Mouse (Mus musculus): ENCODE data around the gene Dhrs4.

Dhrs4 gene

GRCm38 (mm10) chr14:55484430-55485085, 6.0 kb downstream of the Dhrs4 start:
- DNase-seq (ENCODE audit: low read depth in 2 of 2, low spot score in 2 of 2): no peak

DNA sequence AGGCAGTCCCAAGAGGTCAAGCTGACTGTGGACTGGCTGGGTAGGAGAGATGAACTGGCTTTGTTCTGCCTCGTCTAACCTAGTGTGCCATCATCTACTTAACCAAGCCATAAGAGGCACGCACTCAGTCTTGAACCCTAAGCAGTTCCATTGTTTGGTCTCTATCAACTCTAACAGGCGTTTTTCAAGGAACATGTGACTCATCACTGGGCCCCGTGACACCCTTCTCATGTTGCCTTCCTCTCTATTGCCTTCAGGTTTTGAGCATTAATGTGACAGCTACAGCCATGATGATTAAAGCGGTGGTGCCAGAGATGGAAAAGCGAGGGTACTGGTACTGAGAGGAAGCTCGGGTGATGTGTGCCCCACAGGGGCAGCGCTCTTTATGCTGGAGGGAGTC, 8.3 kb downstream of the Dhrs4 start:
- no peak for DNase-seq (ENCODE audit: low read depth in 2 of 2, low spot score in 2 of 2)

GRCm38 (mm10) chr14:55490361-55491201, 12.0 kb downstream of the Dhrs4 start, which contains the start of gene Carmil3:
Gene Carmil3 (plus strand): TSS chr14:55490651.
- peak; percentile 28 to 35 for DNase-seq (ENCODE audit: low read depth in 2 of 2, low spot score in 2 of 2)

DNA sequence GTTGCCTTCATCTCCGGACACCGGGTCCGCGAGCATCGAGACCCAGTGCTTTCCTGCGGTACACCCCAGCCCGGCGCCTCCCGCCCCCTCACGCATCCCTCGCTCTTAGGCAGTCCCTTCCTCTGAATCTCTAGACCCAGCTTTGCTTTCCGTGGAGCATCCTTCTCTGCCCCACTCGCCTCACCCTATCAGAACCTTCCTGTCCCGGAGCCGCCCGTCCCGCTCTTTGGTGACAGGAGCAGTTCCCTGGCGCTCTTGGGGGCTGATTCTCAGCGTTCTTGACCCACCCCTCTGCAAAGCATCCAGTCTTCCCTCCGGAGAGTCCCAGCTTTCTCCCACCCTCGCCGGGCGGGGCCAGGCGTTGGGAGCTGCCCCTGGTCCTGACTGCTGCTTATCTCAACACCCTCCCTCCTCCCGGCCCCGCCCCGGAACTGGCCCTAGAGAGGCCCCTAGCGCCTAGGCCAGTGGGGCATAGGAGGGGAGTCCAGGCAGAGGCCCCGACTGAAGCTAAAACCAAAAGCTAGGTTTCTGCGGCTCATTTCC, 12.8 kb downstream of the Dhrs4 start:
- peak in 1 of 2 experiments; percentile 14 for DNase-seq (ENCODE audit: low read depth in 2 of 2, low spot score in 2 of 2)

DNA sequence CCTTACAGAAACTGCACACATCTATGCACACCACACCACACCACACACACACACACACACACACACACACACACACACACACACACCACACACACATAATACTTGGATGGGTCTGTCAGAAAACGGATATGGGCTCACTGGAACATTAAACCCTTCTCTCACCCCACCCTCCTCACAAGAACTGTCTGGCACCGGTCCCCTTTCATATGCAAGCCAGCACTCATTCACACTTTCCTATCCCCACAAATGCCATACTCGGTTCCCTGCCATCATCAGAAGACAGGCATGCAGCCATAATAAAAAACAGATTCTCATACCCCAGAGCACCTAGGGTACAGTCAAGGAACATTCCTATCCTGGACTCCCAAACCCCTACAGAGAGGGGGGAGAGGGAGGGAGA, 13.5 kb downstream of the Dhrs4 start:
- DNase-seq (ENCODE audit: low read depth in 2 of 2, low spot score in 2 of 2): no peak

DNA sequence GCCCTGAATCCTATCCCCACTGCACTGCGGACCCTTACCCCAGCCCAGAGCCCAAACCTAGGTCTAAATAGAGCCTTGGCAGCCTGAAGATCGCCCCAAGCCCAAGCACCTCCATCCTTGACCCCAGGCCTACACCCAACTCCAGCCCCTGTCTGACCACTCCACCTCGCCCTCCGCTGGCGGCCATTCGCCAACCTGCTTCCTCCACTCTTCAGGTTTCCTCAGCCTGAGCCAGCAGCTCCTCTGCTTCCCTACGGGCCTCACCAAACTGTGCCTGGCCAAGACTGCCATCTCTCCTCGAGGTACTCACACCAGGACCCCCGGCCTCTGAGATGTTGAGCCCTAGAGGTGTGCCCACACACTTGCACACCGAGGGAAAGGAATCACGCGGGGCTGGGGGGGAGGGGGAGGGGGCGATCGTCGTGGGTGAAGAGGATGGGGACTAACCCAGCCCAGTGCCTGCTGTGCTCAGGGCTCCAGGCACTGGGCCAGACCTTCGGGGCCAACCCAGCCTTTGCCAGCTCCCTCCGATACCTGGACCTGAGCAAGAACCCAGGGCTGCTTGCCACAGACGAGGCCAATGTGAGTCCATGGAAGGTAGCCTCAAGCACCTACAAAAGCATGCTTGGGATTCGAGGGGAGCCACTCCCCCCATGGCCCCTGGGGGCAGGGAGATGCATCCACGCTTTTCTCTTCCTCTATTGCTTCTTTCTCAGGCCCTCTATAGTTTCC, 17.1 kb downstream of the Dhrs4 start:
- DNase-seq (ENCODE audit: low read depth in 2 of 2, low spot score in 2 of 2): no peak

- DNase-seq (ENCODE audit: low read depth in 2 of 2, low spot score in 2 of 2): no peak
Measured at GRCm38 (mm10) chr14:55496761-55497448, 18.3 kb downstream of the Dhrs4 start.

DNA sequence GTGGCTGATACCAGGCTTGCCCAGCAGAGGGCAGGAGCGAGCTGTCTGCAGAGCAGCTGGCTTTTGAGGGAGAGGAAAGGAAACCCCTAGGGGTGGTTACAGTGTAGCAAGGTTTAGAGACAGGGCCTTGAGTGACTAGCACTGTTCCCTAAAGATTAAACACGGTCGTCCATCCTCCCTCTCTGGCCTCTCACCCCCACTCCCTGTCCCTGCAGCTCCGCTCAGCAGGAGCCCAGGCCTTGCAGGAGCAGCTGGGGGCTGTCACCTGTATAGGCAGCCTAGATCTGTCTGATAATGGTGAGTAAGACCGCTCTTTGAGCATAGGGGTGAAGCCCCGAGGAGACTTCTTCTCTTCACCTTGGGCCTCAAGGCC, 18.9 kb downstream of the Dhrs4 start:
- DNase-seq (ENCODE audit: low read depth in 2 of 2, low spot score in 2 of 2): peak; percentile 87 to 90

DNA sequence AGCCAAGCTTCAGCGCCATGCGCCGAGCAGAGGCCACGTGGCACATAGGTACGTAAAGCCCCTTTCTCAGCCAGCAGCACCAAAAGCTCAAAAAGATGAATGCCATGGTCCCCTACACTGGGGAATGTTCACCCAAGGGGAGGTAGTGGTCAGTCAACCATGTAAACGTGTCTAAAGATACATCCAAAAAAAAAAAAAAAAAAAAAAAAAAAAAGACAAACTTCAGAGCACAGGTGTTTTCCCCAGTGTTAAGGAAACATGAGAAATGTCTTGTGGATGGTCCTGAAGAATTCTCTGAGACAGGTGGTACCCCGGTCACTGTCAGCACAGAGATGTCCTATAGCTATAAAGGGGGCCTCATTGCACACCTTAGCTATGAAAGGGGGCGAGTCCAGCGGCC, 27.1 kb downstream of the Dhrs4 start:
- no peak for DNase-seq (ENCODE audit: low read depth in 2 of 2, low spot score in 2 of 2)

GRCm38 (mm10) chr14:55507801-55508200, 29.2 kb downstream of the Dhrs4 start:
- DNase-seq (ENCODE audit: low read depth in 2 of 2, low spot score in 2 of 2): no peak

- no peak for DNase-seq (ENCODE audit: low read depth in 2 of 2, low spot score in 2 of 2)
Measured at GRCm38 (mm10) chr14:55509540-55509939, 31.0 kb downstream of the Dhrs4 start.

DNA sequence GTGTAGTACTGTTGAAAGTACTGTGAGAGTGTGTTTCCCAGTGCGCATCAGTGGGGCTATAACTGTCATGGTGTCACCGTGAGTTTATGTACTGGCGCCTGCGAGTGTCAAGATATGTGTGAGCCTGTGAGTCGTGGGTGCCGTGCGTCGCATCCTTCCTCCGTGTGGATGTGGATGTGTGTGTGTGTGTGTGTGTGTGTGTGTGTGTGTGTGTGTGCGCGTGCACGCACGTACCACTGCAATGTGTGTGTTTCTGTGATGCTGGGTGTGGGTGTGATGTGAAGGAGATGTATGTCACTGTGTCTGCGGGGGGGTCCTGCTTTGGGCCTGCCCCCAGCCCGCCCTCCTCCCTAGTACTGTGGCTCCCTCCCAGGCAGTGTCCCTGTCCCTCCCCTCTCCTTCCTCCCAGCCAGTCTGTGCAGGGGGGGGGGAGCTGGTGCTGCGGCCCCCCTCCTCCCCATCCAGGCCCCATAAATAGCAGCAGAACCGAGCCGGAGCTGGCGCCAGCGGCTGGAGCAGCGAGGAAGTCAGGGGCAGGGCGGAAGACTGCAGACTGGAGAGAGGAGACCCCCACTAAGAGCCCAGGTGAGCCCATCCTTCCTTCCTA, 31.7 kb downstream of the Dhrs4 start, which contains the start of gene Cpne6:
Gene Cpne6 (plus strand): TSS at position 321 of the 607 bp plus-strand sequence.
- DNase-seq (ENCODE audit: low read depth in 2 of 2, low spot score in 2 of 2): no peak

DNA sequence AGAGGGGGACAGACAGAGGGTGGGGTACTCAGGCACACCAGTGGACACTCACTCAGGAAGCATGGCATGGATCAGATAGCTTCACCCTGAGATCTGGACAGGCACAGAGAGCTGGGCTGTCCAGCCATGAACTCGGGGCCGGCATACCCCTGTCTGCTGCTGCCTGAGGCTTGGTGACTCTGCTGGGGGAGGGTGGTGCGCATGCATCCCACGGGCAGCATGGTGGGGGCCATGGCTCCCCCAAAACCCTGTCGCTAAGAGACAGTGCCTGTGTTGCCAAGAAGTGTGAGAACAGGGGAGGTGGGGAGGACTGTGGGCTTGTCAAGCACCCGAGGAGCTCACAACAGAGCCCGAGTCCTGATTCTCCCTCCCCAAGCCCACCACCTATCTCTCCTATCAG, 32.5 kb downstream of the Dhrs4 start:
- no peak for DNase-seq (ENCODE audit: low read depth in 2 of 2, low spot score in 2 of 2)

- DNase-seq (ENCODE audit: low read depth in 2 of 2, low spot score in 2 of 2): no peak
Measured at GRCm38 (mm10) chr14:55513927-55514326, 35.4 kb downstream of the Dhrs4 start.

- DNase-seq (ENCODE audit: low read depth in 2 of 2, low spot score in 2 of 2): no peak
Measured at GRCm38 (mm10) chr14:55515846-55516245, 37.3 kb downstream of the Dhrs4 start.

DNA sequence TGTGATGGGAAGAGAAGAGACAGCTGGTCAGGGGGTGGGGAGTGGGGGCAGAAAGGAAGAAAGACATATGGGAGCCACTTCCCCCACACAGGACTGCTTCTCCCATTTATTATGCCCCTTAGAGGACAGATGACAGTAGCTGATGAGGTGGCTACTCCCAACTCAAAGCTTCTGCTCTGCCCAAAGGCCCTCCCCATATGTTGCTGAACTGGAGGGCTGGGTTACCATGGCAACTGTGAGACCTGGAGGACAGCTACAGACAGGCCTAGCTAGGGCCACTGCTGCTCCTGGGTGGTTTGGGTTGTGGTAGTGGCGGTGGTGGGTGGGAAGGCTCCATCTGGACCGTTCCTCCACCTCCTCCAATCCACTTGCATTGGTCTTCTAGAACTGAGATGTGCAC, 40.3 kb downstream of the Dhrs4 start:
- DNase-seq (ENCODE audit: low read depth in 2 of 2, low spot score in 2 of 2): no peak

GRCm38 (mm10) chr14:55519604-55520003, 41.0 kb downstream of the Dhrs4 start:
- DNase-seq (ENCODE audit: low read depth in 2 of 2, low spot score in 2 of 2): no peak

DNA sequence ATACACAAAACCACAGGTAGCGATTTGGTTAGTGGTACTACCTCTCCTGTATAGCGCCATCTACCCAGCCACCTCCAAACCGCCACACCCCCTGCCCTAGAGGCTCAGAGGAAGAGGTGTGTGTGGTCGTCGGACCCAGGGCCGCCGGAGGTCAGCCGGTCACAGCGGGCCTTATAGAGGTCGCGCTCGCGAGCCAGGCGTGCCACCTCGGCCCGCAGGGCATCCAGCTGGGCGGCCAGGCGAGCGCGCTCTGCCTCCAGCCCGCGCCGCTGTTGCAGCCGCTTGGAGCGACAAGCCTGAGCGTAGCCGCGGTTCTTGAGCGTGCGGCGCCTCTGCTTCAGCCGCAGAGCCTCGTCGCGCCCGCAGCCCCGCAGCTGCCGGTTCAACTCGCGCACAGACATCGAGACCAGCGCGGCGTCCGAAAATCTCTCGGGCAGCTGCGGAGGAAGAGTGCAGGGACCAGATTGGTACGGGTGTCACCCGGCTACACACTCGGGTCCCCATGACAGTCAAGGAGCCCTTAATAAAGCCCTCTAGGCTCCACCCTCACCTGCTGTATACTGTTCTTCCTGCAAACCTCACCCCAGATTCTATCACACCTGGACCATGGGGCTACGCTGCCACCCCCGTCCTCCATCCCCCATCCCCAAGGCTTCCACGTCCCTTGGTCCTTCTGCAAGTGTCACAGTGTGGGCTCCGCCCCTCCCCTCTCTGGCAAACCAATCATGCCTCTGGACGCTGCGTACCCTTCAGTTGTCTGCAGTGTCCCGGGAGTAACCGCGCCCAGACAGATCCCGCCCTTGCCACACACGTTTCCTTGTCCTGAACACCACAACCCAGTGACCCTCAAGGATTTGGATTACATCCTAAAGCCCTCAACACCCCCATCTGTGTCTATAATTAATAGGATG, 42.1 kb downstream of the Dhrs4 start:
- DNase-seq (ENCODE audit: low read depth in 2 of 2, low spot score in 2 of 2): no peak

- no peak for DNase-seq (ENCODE audit: low read depth in 2 of 2, low spot score in 2 of 2)
Measured at GRCm38 (mm10) chr14:55524062-55524461, 45.5 kb downstream of the Dhrs4 start.

Data from CD8-positive naive resting alpha-beta T cell, adult 2 months (primary cell).